Mouse (Mus musculus) monocyte, adult 2 months (primary cell): ENCODE results near the gene Pank2.
"Not testable (repeated sequence)": the region's sequence is repeated elsewhere in the genome, so short reads cannot be mapped to it uniquely, and the experiment has no call there.

Source experiments
- DNase-seq, 2 experiments: peaks; one replicate each; pipeline ENCODE4 v3.0.0; 2022; ENCODE audit warnings: low spot score in 2 of 2, low read depth in 1 of 2

Gene Pank2

GRCm38 (mm10) chr2:131262213-131262672 is at the start of gene Pank2:
Gene Pank2, plus strand, starts transcription at chr2:131262495.
- peak; percentile 88 to 89 for DNase-seq

GRCm38 (mm10) chr2:131213773-131214172 is 48.5 kb upstream of the Pank2 start:
- no peak for DNase-seq

DNA sequence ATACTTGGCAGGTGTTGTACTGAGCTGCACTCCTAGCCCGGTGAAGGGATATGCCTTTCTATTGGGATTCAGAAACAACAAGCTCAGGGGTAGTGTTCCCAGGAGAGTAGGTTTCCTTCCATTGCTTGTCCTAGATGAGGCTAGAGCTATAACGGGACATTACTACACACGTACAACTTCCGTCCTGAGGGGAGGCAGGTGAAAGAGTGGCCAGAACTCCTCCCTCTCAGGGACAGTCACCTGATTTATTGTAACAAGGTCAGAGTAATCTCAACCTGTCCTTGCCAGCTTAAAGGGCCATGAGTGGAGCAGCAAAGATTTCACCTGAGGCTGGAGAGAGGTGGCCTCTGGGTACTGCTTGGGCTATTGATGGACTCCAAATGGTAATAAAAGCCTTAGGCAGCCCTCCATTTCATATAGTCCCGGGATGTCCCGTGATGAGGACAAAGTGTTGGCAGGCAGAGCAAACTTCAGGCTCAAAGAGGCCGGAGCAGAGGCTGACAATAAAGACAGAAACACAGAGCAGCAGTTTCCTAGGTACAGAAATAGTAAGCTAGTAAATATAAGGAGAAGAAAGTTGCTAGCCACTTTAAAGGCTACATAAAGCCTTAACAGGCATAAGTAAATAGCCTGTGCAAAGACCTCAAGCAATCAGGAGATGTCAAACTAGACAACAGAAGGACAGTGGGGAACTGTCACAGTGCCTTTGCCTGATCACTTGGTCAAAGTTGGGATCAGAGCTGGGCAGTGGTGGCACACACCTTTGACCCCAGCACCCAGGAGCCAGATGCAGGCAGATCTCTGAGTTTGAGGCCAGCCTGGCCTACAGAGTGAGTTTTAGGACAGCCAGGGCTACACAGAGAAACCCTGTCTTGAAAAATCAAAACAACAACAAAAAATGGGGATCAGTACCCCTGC is 46.1 kb upstream of the Pank2 start:
- DNase-seq: no peak

DNA sequence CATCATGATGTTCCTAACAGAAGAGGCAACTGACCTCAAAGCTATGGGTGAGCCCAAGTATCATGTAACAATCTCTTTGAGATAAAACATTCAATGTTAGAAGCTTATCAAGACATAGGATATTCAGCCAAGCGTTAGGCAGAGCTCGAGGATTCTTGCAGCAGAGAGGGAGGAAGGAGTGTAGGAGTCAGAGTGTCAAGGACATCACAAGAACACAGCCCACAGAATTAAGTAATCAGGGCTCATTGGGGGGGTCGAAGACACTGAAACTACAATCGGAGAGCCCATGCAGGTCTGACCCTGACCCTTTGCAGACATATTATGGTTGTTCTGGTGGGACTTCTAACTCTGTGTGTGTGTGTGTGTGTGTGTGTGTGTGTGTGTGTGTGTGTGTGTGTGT is 42.3 kb upstream of the Pank2 start:
- DNase-seq: no peak

DNA sequence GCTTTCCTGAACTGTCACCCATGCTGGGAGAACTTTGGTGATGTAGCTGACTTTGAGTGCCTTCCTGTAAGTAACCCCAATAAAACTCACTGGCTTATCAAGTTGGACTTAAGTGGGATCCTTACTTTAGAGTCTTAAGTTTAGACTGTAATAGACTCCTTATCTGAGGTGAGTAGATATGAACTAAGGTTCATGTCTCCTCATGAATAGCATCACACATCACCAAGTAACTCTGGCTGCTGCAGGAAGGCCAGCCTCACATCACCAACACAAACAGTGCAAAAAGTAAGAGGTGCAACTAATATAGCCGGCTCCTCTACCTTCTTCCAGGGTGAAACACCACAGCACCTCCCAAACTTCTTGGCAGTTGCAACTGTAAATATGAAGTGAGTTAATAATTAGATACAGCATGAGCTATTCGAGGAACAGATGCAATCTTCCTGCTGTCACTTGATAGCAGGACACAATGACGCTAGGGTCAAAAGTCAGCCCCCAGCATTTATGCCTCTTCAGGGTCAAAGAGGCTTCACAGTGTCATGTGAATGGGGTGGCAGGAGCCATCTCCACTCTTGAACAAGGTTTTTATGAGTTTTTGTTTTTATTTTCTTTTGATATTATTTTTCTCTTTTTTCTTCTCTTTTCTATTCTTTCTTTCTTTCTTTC is 40.3 kb upstream of the Pank2 start:
- no peak for DNase-seq

GRCm38 (mm10) chr2:131222562-131222961 is 39.7 kb upstream of the Pank2 start:
- no peak for DNase-seq

DNA sequence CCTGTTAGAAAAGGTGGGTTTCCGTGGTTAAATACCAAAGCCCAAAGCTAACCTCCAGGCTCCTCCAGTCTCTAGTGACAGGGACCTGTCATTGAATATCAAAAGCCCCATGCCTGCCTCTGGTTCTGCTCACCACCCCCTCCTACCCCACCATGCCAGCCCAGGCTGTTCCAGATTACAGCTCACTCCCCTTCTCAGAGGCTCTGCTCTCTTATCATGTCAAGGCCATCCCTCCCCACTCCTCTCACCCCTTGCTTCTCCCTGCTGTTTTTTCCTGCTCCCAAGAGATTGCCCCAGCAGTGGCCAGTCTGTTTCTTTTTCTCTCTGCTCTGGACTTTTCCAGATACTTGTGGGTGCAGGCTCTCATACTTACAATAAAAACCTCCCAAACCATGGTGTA is 38.7 kb upstream of the Pank2 start:
- no peak for DNase-seq

DNA sequence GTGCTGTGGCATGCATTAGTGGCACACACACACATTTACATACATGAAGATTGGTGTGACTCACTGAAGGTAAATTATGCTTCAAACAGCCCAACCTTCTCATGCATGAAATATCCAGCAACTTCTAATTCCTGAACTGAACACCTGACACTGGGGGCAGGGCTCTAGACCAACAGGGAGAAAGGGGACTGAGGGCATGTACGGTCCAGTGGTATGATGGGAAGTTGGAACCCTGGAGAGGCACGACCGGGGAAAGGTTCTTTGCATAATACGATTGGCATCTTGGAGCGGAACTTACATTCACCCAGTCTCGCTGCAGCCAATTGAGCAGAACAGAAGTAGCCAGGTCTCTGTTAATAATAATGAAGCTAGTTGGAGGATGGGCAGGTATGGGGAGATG is 37.1 kb upstream of the Pank2 start:
- no peak for DNase-seq

- not testable (repeated sequence) for DNase-seq
These were observed 35.6 kb upstream of the Pank2 start for GRCm38 (mm10) chr2:131226669-131227068.

GRCm38 (mm10) chr2:131227243-131227642 is 35.1 kb upstream of the Pank2 start:
- no peak for DNase-seq

DNA sequence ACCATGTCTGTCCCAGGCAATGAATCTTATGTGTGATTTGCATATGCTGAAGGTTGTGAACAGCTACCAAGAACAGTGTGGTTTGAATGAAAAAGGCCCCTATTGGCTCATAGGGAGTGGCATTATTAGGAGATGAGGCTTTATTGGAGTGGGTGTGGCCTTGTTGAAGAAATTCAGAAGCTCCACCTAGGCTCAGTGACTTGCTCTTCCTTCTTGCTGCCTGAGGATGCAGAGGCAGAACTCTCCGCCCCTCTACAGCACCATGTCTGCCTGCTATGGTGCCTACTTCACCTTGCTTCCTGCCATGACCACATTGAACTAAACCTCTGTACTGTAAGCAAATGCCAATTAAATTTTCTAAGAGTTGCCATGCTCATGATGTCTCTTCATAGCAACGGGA is 29.7 kb upstream of the Pank2 start:
- no peak for DNase-seq

GRCm38 (mm10) chr2:131233307-131234126 is 28.8 kb upstream of the Pank2 start, which contains the start of gene Mavs:
Gene Mavs, plus strand, starts transcription at chr2:131234063.
- DNase-seq: peak; percentile 81 to 88

DNA sequence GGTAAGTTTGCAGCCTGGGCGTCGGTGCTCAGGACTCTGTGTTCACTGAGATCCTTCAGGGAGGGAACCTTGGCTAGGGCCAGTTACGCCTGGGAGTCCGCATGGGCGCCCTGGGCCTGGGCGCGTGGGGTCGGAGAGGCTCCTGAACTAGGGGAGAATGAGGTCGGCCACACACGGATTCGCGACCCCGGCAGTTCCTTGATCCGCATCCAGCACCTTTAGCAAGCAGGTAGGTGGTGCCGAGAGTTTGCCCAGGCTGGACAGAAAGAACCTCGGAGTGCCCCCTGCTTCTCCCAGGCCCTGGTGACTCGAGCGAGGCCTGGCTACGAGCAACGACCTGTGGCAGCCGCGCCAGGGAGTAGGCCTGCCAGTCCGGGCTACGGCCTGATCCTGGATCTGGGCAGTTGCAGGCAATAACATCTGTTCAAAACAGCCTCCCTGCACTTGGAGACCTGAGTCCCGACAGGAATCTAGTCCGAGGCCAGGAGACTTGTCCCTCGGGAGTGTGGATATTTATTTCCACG is 28.1 kb upstream of the Pank2 start:
- no peak for DNase-seq

GRCm38 (mm10) chr2:131234970-131235635 is 27.2 kb upstream of the Pank2 start:
- DNase-seq: peak in 1 of 2 experiments; percentile 16

DNA sequence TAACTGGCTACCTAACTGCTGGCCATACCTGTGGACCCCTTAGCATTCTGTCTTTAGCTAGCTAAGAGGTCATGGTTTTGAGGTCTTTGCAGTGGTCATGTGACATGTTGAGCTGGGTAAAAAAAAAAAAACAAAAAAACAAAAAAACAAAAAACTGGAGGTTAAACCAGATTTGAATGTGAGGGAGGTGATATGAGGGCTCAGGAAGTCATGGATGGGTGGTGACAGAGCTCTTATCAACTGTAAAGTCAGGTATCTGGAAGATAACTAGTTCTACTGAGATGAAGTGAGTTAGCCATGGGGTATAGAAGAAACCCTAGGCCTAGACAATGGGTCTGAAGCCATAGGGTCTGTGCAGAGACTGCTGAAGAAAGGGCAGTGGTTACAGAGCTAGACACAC is 20.1 kb upstream of the Pank2 start:
- no peak for DNase-seq

DNA sequence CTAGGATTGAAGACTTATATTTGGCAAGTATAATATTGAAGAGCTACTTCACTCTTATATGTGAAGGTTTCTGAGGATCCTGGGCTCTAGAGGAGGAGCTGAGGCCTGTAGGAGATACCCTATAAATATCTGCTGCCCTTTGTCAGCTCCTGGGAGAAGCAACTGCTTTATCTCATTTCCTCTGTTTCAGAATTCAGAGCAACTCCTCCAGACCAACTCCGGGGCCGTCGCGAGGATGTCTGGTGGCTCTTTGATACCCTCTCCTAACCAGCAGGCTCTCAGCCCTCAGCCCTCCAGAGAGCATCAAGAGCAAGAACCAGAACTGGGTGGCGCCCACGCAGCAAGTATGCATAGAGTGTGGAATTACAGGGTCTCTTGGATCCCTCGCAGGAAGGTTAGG is 19.4 kb upstream of the Pank2 start:
- no peak for DNase-seq

GRCm38 (mm10) chr2:131253681-131254328 is 8.5 kb upstream of the Pank2 start:
- peak in 1 of 2 experiments; percentile 23 for DNase-seq

DNA sequence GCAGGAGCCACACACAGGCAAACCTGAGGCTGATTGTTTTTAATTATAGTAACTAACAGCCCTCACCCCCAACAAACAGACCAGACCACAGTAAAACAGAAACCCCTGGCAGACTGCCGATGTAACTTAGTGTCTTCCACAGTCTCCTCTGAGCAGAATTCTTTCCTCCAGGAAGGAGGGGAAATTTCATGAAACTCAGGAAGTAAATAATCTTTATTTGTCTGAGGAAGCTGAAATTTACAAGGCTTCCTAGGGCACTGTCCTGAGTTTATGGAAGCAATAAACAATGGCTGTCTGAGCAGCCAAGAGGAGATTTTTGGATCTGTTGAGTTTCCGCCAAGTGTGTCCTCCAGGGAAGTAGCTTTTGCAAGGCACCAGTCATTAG is 8.0 kb upstream of the Pank2 start:
- no peak for DNase-seq

- no peak for DNase-seq
These were observed 6.6 kb upstream of the Pank2 start for GRCm38 (mm10) chr2:131255738-131256137.

- no peak for DNase-seq
These were observed 3.6 kb upstream of the Pank2 start for GRCm38 (mm10) chr2:131258693-131259092.
